Mouse (Mus musculus): ENCODE data around the gene Olfr1442.
"Not testable (repeated sequence)": the region's sequence is repeated elsewhere in the genome, so short reads cannot be mapped to it uniquely, and the experiment has no call there.

Olfr1442 gene

GRCm38 (mm10) chr19:12670139-12670538, at the start of gene Olfr1442:
TSS of gene Olfr1442 (plus strand) at chr19:12670439.
- DNase-seq (ENCODE audit: low read depth), result no peak

DNA sequence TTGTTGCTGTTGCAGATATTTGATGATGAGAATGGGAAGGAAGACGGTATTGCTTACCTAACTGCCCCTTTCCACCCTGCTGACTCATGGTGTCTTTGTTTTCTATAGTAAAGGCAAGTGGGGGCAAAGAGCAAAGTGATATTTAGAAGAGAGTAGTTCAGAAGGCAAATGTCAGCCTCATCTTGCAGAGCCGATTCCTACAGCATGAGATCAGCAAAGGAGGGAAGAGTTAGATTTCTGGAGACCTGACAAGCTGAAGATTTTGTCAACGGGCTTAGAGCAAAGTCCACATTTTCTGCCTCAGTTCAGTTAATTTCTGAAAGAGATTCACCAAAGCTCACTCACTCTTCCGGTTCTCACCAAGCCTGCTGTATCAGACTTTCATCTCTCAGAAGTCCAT, 37.1 kb upstream of the Olfr1442 start, which contains the start of gene Glyat:
Glyat (plus strand) TSS at position 133 of the 400 bp plus-strand sequence.
- DNase-seq (ENCODE audit: low read depth), result no peak

DNA sequence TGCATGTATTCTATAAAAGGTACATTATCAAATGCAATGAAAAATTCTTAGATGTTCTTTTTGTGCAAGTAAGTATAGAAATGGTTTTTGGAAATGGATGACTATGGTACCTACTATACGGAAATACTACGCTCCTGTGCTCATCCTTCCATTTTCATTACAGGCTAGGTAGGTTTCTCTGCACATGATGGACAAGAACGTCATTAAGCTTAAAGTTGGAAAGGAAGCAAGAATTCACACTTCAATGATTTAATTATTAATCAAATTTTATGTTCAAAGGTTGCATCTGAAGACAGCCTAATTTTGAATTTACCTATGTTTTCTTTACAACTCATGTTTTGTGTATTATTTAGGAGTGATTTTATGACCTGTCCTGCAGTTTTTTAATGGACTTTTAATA, 36.0 kb upstream of the Olfr1442 start:
- no peak for DNase-seq (ENCODE audit: low read depth)

GRCm38 (mm10) chr19:12634963-12635362, 35.3 kb upstream of the Olfr1442 start:
- DNase-seq (ENCODE audit: low read depth), result no peak

- no peak for DNase-seq (ENCODE audit: low read depth)
Observed at GRCm38 (mm10) chr19:12636863-12637262, 33.4 kb upstream of the Olfr1442 start.

DNA sequence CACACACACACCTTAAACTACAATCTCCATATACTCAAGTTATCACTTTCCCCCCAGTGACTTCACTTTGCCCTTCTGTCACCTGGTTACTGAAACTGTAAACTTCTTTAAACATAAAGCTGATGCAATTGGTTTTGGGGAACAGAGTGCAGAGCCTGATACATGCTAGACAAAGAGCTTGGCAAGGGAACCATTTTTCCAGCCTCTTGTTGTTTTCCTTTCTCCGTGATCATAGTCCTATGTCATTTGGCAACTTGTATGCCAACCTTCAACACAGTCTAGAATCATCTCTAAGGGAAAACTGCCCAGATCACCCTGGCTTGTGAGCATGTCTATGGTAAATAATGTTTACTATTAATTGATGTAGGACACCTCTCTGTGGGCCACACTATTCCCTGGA, 32.2 kb upstream of the Olfr1442 start:
- no peak for DNase-seq (ENCODE audit: low read depth)

GRCm38 (mm10) chr19:12649511-12649910, 20.7 kb upstream of the Olfr1442 start:
- no peak for DNase-seq (ENCODE audit: low read depth)

DNA sequence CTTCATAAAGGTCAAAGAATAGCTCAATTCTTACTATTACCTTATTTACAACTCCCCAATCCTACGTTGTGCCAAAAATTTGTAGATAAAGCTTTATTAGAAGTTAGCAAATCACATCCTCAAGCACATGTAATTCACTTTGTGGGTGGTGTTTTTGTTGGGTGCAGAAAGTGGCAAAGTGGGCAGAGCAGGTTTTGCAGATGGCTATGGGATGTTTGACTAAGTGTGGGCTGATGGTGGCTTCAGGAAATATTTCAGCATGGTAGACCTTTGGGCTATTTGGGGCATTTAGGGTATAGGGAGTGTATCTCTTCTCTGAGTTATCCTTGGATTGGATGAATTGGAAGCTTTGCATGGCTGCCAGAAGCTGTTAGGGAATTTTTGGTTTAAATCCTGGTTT, 4.1 kb upstream of the Olfr1442 start:
- DNase-seq (ENCODE audit: low read depth), result no peak

- not testable (repeated sequence) for DNase-seq (ENCODE audit: low read depth)
Observed at GRCm38 (mm10) chr19:12668601-12669000, 1.6 kb upstream of the Olfr1442 start.

DNA sequence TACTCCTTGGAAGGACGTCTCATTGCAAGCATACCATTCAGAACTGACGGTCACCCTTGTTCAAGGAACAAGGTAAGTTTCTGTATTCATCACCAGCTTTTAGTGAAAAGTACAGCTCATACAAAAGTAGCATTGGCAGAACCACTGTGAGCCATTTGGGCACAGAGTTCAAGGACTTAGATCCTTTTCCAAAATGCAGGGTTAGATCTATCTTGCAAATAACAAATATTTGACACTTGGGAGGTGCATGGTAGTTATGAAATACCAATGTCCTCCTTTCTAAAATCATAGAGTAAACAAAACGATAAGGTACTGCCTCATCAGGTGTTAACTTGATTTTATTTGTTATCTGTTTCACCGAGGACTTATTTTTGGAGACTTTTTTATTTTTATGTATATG, 812 bp downstream of the Olfr1442 start:
- no peak for DNase-seq (ENCODE audit: low read depth)

- no peak for DNase-seq (ENCODE audit: low read depth)
Observed at GRCm38 (mm10) chr19:12677812-12678211, 7.6 kb downstream of the Olfr1442 start, which contains the start of gene Olfr1443. TSS of gene Olfr1443 (plus strand) at chr19:12678112.

DNA sequence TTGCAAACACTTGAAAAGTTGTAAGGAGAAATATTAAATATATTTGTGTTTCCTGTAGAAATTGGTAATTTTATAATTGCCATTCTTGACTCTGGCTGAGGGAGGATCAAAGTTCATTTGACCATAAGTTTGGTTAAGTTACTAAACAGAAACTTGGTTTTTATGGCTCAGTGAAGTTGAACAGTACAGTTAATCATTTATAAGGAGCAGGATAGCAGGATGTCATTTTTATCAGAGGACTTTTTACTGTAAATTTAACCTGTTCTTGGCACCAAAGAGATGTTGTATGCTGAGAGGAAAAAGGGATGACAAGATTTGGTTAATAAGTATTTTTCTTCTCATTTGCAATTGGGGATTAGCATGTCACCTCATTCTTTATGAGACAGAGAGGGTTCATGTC, 14.4 kb downstream of the Olfr1442 start:
- DNase-seq (ENCODE audit: low read depth), result no peak

GRCm38 (mm10) chr19:12685231-12685630, 15.0 kb downstream of the Olfr1442 start:
- DNase-seq (ENCODE audit: low read depth), result no peak

DNA sequence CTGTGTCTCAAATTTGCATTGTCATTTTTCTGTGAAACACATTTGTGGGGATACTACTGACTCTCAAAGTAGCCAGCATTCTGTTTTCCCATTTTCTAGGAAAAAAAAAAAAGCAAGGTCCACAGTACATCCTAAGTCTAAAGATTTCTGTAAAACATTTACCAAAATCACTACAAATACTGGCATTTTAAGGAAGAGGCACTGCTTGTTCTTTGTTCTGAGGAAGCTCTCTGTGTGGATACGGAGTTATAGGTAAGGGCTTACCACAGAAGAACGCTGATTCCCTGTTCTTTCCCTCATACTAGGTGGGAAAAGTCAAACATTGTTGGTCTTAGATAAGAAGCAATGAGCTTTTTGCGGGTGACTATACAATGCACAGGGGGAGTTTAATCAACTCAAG, 25.4 kb downstream of the Olfr1442 start, which contains the start of gene Keg1:
Keg1 (plus strand) TSS at position 197 of the 400 bp plus-strand sequence.
- DNase-seq (ENCODE audit: low read depth), result no peak

DNA sequence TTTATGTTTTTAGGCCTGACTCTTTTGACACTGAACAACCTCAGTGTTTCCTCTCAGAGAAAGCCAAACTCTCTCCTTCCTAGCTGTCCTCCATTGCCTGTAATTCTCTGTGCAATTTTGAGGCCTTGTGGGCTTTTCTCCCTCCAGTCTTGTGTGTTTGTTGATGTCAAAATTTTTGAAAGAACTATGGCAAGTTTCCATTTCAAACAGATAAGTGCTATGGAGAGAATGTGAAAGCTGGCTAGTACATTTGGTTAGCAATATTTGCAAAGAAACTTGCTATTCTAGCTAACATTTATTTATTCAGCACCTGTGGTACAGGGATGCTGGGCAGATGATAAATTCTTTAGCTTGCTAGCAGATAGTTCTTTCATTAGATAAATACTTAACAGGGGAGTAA, 26.0 kb downstream of the Olfr1442 start:
- no peak for DNase-seq (ENCODE audit: low read depth)

GRCm38 (mm10) chr19:12708458-12708857, 38.2 kb downstream of the Olfr1442 start:
- no peak for DNase-seq (ENCODE audit: low read depth)

DNA sequence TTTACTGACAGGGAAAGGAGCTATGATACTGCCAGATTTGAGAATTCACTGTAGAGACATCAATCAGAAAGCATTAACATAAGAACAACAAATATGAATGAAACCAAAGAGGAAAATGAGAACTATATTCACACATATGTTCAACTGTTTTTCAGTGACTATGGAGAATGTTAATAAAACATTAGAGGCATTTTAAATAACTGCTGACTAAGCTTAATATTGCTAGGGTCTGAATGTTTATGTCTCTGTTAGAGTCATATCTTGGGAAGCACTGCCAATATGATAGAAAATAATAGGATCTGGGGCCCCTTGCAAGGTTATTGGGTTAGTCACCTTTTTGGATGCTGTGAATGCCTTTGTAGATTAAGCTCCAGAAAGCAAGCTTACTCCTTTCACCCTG, 38.7 kb downstream of the Olfr1442 start:
- DNase-seq (ENCODE audit: low read depth), result no peak

- DNase-seq (ENCODE audit: low read depth), result no peak
Observed at GRCm38 (mm10) chr19:12719189-12719588, 49.0 kb downstream of the Olfr1442 start.

DNA sequence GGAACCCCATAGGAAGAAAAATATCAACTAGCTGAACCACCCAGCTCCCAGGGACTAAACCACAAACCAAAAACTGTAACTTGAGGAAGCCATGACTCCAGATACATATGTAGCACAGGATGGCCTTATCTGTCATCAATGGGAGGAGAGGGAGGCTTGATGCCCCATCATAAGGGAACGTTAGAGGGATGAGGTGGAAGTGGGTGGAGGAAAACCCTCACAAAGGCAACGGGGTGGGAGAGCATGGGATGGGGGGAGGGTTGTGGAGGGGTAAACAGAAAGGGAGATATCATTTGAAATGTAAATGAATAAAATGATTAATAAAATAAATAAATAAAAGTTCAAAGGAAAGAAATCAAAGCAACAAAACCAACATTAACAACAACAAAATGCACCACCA, 50.2 kb downstream of the Olfr1442 start:
- DNase-seq (ENCODE audit: low read depth), result no peak

DNA sequence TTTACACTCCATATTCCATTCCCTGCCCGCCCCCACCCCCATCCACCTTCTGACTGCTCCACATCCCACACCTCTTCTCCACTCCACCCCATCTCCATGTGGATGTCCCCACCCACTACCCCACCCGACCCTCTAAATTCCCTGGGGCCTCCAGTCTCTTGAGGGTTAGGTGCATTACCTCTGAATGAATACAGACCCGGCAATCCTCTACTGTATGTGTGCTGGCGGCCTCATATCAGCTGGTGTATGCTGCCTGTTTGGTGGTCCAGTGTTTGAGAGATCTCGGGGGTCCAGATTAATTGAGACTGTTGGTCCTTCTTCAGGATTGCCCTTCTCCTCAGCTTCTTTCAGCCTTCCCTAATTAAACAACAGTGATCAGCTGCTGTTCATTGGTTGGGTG, 50.7 kb downstream of the Olfr1442 start:
- DNase-seq (ENCODE audit: low read depth), result not testable (repeated sequence)

GRCm38 (mm10) chr19:12721596-12721995, 51.4 kb downstream of the Olfr1442 start:
- not testable (repeated sequence) for DNase-seq (ENCODE audit: low read depth)

DNA sequence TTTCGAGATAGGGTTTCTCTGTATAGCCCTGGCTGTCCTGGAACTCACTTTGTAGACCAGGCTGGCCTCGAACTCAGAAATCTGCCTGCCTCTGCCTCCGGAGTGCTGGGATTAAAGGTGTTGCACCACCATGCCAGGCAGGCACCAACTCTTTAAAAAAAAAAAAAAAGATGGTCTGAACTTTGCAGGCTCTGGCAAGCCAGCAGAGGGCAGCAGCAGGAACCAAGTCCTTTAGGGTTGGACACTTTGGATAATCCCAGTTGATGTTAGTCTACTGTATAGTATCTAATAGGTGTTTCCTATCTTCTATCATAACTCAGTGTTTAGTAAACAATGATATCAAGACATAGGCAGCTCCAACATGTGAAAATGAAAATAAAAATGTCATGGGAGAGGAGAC, 52.1 kb downstream of the Olfr1442 start:
- DNase-seq (ENCODE audit: low read depth), result peak; percentile 3

DNA sequence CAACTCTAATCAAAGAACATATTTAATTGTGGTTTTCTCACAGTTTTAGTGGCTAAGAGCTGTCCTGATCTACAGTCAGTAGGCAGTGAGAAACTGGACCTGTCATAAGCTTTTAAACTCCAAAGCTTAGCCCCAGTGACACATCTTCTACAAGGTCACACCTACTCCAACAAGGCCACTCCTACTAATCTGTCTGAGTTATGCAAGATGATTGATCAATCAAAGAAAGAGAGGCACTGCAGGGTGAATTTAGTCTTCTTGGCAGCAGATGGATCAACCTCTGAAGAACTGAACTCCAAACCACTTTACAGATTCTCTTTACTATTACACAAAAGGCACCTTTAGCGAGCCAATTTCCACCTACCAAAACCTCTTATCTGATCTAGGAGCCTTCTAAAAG, 55.6 kb downstream of the Olfr1442 start:
- no peak for DNase-seq (ENCODE audit: low read depth)
